13 mouse cellular contexts compared by ENCODE assay signal in genomic region chr13:114885171-114885570, GRCm38 (mm10). TPM values are rescaled to one million over a fixed set of nuclear protein-coding genes. Genes with fewer than 3 reads are reported as not detected.
DNase-seq lines count a peak whose midpoint lies in the region; ATAC-seq and TF ChIP-seq lines count a peak whose summit lies in the region.
"Had no signal": no experiment of that assay in that cellular context is flagged by ENCODE, and none has a peak within 500 bp of the region (broad histone marks: within the 10 kb centered on the region; RNA-seq: fewer than 3 reads in every experiment).

No protein-coding gene starts in this region.

- H3K4me3 ChIP-seq in gastrocnemius, adult 2 months = peak overlapping the region; percentile 37
- H3K4me3 ChIP-seq in lung, embryonic 15.5 days = no peak overlapping the region
- H3K4me3 ChIP-seq: forebrain, embryonic 12.5 days; hindbrain, embryonic 13.5 days; midbrain, embryonic 15.5 days; stomach, embryonic 15.5 days had no signal

- ATAC-seq in hematopoietic stem cell, adult 5-6 weeks (replicated peaks in 1 of 2; ENCODE audit: insufficient read depth in 1 of 2, low FRiP score in 2 of 2, low TSS enrichment in 1 of 2, low read depth in 1 of 2, poor library complexity in 2 of 2, severe bottlenecking in 2 of 2) = peak; percentile 27 to 42
- ATAC-seq in lung, embryonic 15.5 days (ENCODE audit: borderline replicate concordance, extremely low read depth, low FRiP score, low TSS enrichment) = no peak
- ATAC-seq: midbrain, embryonic 15.5 days had no signal

- no peak overlapping the region for H3K4me2 ChIP-seq in lung, embryonic 15.5 days
- H3K4me2 ChIP-seq: forebrain, embryonic 12.5 days; hindbrain, embryonic 13.5 days; midbrain, embryonic 15.5 days; stomach, embryonic 15.5 days had no signal

- intact Hi-C loops in gastrocnemius, adult 2 months (cut with DNase I) = no loop called here

- H3K36me3 ChIP-seq in lung, embryonic 15.5 days = no peaks in the 10 kb centered on the region
- H3K36me3 ChIP-seq: forebrain, embryonic 12.5 days; hindbrain, embryonic 13.5 days; midbrain, embryonic 15.5 days; stomach, embryonic 15.5 days had no signal

- no peak overlapping the region for H3K27ac ChIP-seq in gastrocnemius, adult 2 months
- H3K27ac ChIP-seq in lung, embryonic 15.5 days = peak overlapping the region; percentile 8; the same call in 1 of the 2 replicates
- H3K27ac ChIP-seq: forebrain, embryonic 12.5 days; hindbrain, embryonic 13.5 days; midbrain, embryonic 15.5 days; stomach, embryonic 15.5 days had no signal

- WGBS in lung, embryonic 15.5 days = 52% methylated on average over 9 of the region's 9 CpGs

- no peaks in the 10 kb centered on the region for H3K4me1 ChIP-seq in lung, embryonic 15.5 days
- H3K4me1 ChIP-seq: forebrain, embryonic 12.5 days; hindbrain, embryonic 13.5 days; midbrain, embryonic 15.5 days; stomach, embryonic 15.5 days had no signal

- H3K9ac ChIP-seq in lung, embryonic 15.5 days = no peak overlapping the region
- H3K9ac ChIP-seq: forebrain, embryonic 12.5 days; hindbrain, embryonic 13.5 days; midbrain, embryonic 15.5 days; stomach, embryonic 15.5 days had no signal

- H3K9me3 ChIP-seq in lung, embryonic 15.5 days = no peaks in the 10 kb centered on the region
- H3K9me3 ChIP-seq: forebrain, embryonic 12.5 days; hindbrain, embryonic 13.5 days; midbrain, embryonic 15.5 days; stomach, embryonic 15.5 days had no signal

- DNase-seq in gastrocnemius, adult 2 months = no peak
- no peak for DNase-seq in gastrocnemius, postnatal 25 days
- DNase-seq in 416B (ENCODE audit: low read depth) = peak; percentile 16
- DNase-seq in adipocyte (ENCODE audit: low spot score) = no peak
- DNase-seq in cerebellum, adult 11 months = no peak
- no peak for DNase-seq in right cerebral cortex, adult 2 months (ENCODE audit: low spot score in 2 of 2)
- DNase-seq: cerebellum, adult 9-11 months had no signal

- no peak for TF ChIP-seq CTCF in gastrocnemius, adult 2 months (IDR thresholded peaks at IDR 0.05)

- no peaks in the 10 kb centered on the region for H3K27me3 ChIP-seq in lung, embryonic 15.5 days
- H3K27me3 ChIP-seq: forebrain, embryonic 12.5 days; hindbrain, embryonic 13.5 days; midbrain, embryonic 15.5 days; stomach, embryonic 15.5 days had no signal

RNA-seq across cellular contexts. Expression of gene Itga2, which starts 46.7 kb away (rescaled TPM):
- total RNA-seq in gastrocnemius, adult 2 months (2021) = 1 to 10 TPM in 1 of 2 experiments, under 1 TPM in 1; 0.43 to 2.3 TPM
- total RNA-seq in gastrocnemius, postnatal 25 days (2021) = 1 to 10 TPM in 1 of 2 experiments, under 1 TPM in 1; 0.54 to 2.7 TPM
- total RNA-seq in hematopoietic stem cell, adult 5-6 weeks (2017) = 4.2 and 5.6 TPM in 2 replicates
- 9.8 and 13.5 TPM in 2 replicates for polyA plus RNA-seq in lung, embryonic 15.5 days (2015; fragmentation: Nextera tagmentation; extraction: Ambion mirVana)
